Mouse (Mus musculus): ENCODE measurements at regions not wholly inside any gene's neighbourhood (a gene's known extent, or its start where the extent isn't known, plus 50 kb on each side); places are given as distances from the start of the nearest gene placed in this dataset.

DNA sequence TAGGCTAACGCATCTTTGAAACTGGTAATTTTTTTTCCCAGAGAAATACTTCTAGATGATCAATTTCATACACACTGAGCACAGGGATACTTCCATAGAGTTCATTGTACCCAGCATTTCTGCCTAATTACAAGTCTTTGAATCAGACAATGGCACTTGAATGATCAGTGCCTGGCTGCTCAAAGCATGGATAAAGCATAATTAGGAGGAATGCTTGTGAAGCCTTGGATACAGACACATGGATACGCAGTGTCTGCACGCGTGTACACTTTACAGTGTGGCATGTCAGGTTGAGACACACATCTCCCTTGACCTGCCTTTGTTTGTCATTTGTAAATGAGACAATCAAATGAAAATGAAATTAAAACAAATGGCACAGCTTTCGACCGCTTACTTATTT, 129.2 kb downstream of the Samd5 start:
- no peak overlapping the region for H3K9ac ChIP-seq (ENCODE audit: low read depth, low read length, severe bottlenecking)
- ATAC-seq (ENCODE audit: low FRiP score, low read depth): no peak
- H3K9me3 ChIP-seq (ENCODE audit: control insufficient read depth, low read length): no peaks in the 10 kb centered on the region
- DNase-seq (ENCODE audit: low spot score): no peak
- no peak overlapping the region for H3K4me2 ChIP-seq (replicated peaks; ENCODE audit: low read depth, low read length, severe bottlenecking)
- no peak overlapping the region for H3K27ac ChIP-seq (replicated peaks; ENCODE audit: low read depth, low read length)
- H3K36me3 ChIP-seq (ENCODE audit: control insufficient read depth, insufficient read depth, low read length): no peaks in the 10 kb centered on the region
- H3K4me1 ChIP-seq (ENCODE audit: control insufficient read depth, insufficient read depth, low read length): peaks cover 4% of the 10 kb centered on the region; the same call in 1 of the 2 replicates
- TF ChIP-seq POLR2A (IDR thresholded peaks at IDR 0.05; ENCODE audit: borderline replicate concordance, extremely low read depth, insufficient read depth, insufficient read length): no peak
- 91% methylated on average over 6 of the region's 6 CpGs for WGBS
- H3K4me3 ChIP-seq (replicated peaks; ENCODE audit: low read length): no peak overlapping the region
- H3K27me3 ChIP-seq (ENCODE audit: control insufficient read depth, insufficient read depth, low read length): no peaks in the 10 kb centered on the region

DNA sequence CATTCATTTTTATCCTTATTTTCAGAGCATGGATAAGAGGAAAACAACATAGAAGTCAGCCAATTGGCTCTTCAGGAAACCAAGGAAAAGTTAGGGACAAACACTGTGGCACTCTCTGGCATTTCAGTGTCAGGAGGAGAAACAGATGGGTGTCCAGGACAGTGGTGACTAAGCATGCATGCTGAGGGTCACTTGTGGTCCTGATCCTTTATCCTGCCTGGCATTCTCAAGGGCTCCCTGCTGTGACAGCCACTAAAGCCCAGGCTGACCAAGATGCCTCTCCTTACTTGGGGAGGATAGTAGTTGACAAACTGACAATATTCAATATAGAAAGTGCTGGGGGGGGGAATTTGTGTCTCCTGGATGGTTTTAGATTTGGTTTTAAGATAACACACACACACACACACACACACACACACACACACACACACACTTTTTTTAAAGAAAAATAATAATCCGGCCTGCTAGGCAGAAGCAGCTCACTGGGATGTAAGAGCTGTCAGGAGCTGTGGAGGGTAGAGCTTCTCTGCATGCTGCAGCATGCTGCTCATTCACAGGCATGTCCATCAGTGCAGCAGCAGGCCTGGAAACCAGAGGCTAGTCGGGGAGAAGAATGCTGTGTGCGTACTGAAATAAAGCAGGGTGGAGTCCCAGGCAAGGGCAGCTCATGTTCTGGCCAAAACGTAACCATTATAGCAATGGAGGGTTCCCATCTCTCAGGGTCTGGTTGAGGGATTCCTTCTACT, 130.8 kb downstream of the Samd5 start:
- Histone ChIP-seq H3K4me1 (ENCODE audit: control insufficient read depth, insufficient read depth, low read length) (no peaks in the 10 kb centered on the region), H3K27me3 (ENCODE audit: control insufficient read depth, insufficient read depth, low read length) (no peaks in the 10 kb centered on the region), H3K4me2 (replicated peaks; ENCODE audit: low read depth, low read length, severe bottlenecking) (no peak overlapping the region), H3K9me3 (ENCODE audit: control insufficient read depth, low read length) (no peaks in the 10 kb centered on the region), H3K36me3 (ENCODE audit: control insufficient read depth, insufficient read depth, low read length) (no peaks in the 10 kb centered on the region), H3K27ac (replicated peaks; ENCODE audit: low read depth, low read length) (no peak overlapping the region), H3K4me3 (replicated peaks; ENCODE audit: low read length) (no peak overlapping the region), H3K9ac (ENCODE audit: low read depth, low read length, severe bottlenecking) (no peak overlapping the region)
- TF ChIP-seq POLR2A (IDR thresholded peaks at IDR 0.05; ENCODE audit: borderline replicate concordance, extremely low read depth, insufficient read depth, insufficient read length): no peak
- ATAC-seq (ENCODE audit: low FRiP score, low read depth) (no peak), DNase-seq (ENCODE audit: low spot score) (no peak)
- WGBS: 58% methylated on average over 4 of the region's 4 CpGs

DNA sequence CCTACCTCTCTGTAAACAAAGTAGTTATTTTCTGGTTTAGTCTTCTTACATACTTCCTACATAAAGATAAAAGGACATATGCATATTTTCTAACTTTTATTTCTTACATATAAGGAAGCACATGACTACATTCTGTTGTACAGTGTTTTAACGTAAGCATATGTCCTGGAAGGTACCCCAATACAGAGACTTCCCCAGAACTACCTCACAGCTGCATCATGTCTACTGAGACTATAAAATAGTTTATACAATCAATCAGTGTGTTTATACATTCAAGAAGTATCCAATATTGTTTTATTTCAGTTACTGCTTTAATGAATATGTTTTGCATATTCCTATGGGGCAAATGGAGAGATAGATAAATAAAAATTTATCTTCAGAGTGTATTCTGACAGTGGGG, 133.4 kb downstream of the Samd5 start:
- Histone ChIP-seq H3K36me3 (ENCODE audit: control insufficient read depth, insufficient read depth, low read length) (no peaks in the 10 kb centered on the region), H3K4me1 (ENCODE audit: control insufficient read depth, insufficient read depth, low read length) (no peaks in the 10 kb centered on the region), H3K4me2 (replicated peaks; ENCODE audit: low read depth, low read length, severe bottlenecking) (no peak overlapping the region), H3K4me3 (replicated peaks; ENCODE audit: low read length) (no peak overlapping the region), H3K9ac (ENCODE audit: low read depth, low read length, severe bottlenecking) (no peak overlapping the region), H3K27me3 (ENCODE audit: control insufficient read depth, insufficient read depth, low read length) (no peaks in the 10 kb centered on the region), H3K27ac (replicated peaks; ENCODE audit: low read depth, low read length) (no peak overlapping the region), H3K9me3 (ENCODE audit: control insufficient read depth, low read length) (no peaks in the 10 kb centered on the region)
- WGBS: 75% methylated on average over 1 of the region's 1 CpGs
- no peak for DNase-seq (ENCODE audit: low spot score)
- no peak for TF ChIP-seq POLR2A (IDR thresholded peaks at IDR 0.05; ENCODE audit: borderline replicate concordance, extremely low read depth, insufficient read depth, insufficient read length)
- ATAC-seq (ENCODE audit: low FRiP score, low read depth): no peak

DNA sequence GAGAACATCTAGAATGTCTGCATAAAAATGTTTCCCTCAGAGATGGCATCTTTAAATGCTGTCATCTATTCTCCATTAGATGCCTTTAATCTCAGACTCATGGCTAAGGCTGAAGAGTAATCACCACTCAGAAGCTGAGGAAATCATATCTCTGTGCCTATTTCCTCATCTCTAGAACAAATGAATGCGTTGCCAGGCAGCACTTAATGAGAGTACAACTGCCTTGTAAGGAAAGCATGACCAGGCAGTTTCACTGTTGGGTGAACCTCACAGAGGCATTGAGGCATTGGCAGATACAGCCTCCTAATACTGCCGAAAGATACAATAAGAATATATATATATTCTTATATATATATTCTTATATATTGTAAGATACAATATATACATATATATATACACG, 137.3 kb downstream of the Samd5 start:
- Histone ChIP-seq H3K4me2 (replicated peaks; ENCODE audit: low read depth, low read length, severe bottlenecking) (no peak overlapping the region), H3K36me3 (ENCODE audit: control insufficient read depth, insufficient read depth, low read length) (no peaks in the 10 kb centered on the region), H3K9ac (ENCODE audit: low read depth, low read length, severe bottlenecking) (no peak overlapping the region), H3K4me1 (ENCODE audit: control insufficient read depth, insufficient read depth, low read length) (no peaks in the 10 kb centered on the region), H3K9me3 (ENCODE audit: control insufficient read depth, low read length) (no peaks in the 10 kb centered on the region), H3K27ac (replicated peaks; ENCODE audit: low read depth, low read length) (no peak overlapping the region), H3K4me3 (replicated peaks; ENCODE audit: low read length) (no peak overlapping the region), H3K27me3 (ENCODE audit: control insufficient read depth, insufficient read depth, low read length) (no peaks in the 10 kb centered on the region)
- DNase-seq (ENCODE audit: low spot score) (no peak), ATAC-seq (ENCODE audit: low FRiP score, low read depth) (no peak)
- no peak for TF ChIP-seq POLR2A (IDR thresholded peaks at IDR 0.05; ENCODE audit: borderline replicate concordance, extremely low read depth, insufficient read depth, insufficient read length)
- WGBS: 82% methylated on average over 3 of the region's 3 CpGs

DNA sequence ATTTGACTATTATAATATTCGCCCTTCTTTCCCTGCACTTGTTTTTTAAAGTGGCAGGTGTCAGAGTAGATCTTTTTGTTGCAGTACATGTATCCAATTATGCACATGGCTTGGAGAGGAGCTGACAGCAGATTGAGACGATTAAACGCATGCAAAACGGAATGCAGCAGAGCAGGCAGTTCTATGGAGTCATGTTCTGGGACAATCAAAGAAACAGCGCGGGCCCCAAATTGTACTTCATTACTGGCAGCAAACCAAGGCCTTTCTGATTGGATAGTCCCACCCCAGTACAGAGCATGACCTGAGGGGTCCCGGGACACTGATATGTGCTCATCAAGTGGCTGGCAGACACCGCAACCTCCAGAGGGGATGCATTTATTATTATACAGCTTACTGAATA, 140.5 kb downstream of the Samd5 start:
- H3K4me3 ChIP-seq (replicated peaks; ENCODE audit: low read length): no peak overlapping the region
- H3K36me3 ChIP-seq (ENCODE audit: control insufficient read depth, insufficient read depth, low read length): no peaks in the 10 kb centered on the region
- H3K27me3 ChIP-seq (ENCODE audit: control insufficient read depth, insufficient read depth, low read length): no peaks in the 10 kb centered on the region
- DNase-seq (ENCODE audit: low spot score) (peak; percentile 35), ATAC-seq (ENCODE audit: low FRiP score, low read depth) (no peak)
- H3K9me3 ChIP-seq (ENCODE audit: control insufficient read depth, low read length): no peaks in the 10 kb centered on the region
- TF ChIP-seq POLR2A (IDR thresholded peaks at IDR 0.05; ENCODE audit: borderline replicate concordance, extremely low read depth, insufficient read depth, insufficient read length): no peak
- H3K4me2 ChIP-seq (replicated peaks; ENCODE audit: low read depth, low read length, severe bottlenecking): no peak overlapping the region
- 52% methylated on average over 8 of the region's 8 CpGs for WGBS
- no peak overlapping the region for H3K9ac ChIP-seq (ENCODE audit: low read depth, low read length, severe bottlenecking)
- H3K4me1 ChIP-seq (ENCODE audit: control insufficient read depth, insufficient read depth, low read length): no peaks in the 10 kb centered on the region
- no peak overlapping the region for H3K27ac ChIP-seq (replicated peaks; ENCODE audit: low read depth, low read length)
